Mouse (Mus musculus) embryonic facial prominence, embryonic 13.5 days (tissue): ENCODE measurements around the gene Enthd1. TPM values are rescaled to one million over a fixed set of nuclear protein-coding genes. Genes with fewer than 3 reads are reported as not detected.

ENCODE experiments used
- ATAC-seq: fragments of 200-750 bp; cut with Nextera tagmentation; 2 replicates; pipeline ENCODE4 v1.8.0; 2017; ENCODE audit warnings: low read depth; ENCODE audit not compliant: insufficient number of reproducible peaks, insufficient read depth, low FRiP score, low TSS enrichment
- H3K27ac ChIP-seq: fragments of 300-500 bp; sonication (generic); 2 replicates; pipeline ENCODE4 v1.5.1; 2015; ENCODE audit warnings: moderate library complexity, mild to moderate bottlenecking, inconsistent platforms
- H3K27me3 ChIP-seq: fragments of 300-500 bp; sonication (generic); 2 replicates; pipeline ENCODE4 v1.6.1; 2015; ENCODE audit warnings: mild to moderate bottlenecking, inconsistent platforms
- H3K36me3 ChIP-seq: fragments of 300-500 bp; sonication (generic); 2 replicates; pipeline ENCODE4 v1.6.1; 2015; ENCODE audit warnings: mild to moderate bottlenecking, inconsistent platforms
- H3K4me1 ChIP-seq: fragments of 300-500 bp; sonication (generic); 2 replicates; pipeline ENCODE4 v1.6.1; 2015; ENCODE audit warnings: inconsistent platforms
- H3K4me2 ChIP-seq: fragments of 300-500 bp; sonication (generic); 2 replicates; pipeline ENCODE4 v1.6.1; 2015; ENCODE audit warnings: moderate library complexity, mild to moderate bottlenecking, inconsistent platforms
- H3K4me3 ChIP-seq: fragments of 300-500 bp; sonication (generic); 2 replicates; pipeline ENCODE4 v1.5.1; 2015; ENCODE audit warnings: mild to moderate bottlenecking, inconsistent platforms
- H3K9ac ChIP-seq: fragments of 300-500 bp; sonication (generic); 2 replicates; pipeline ENCODE4 v1.6.1; 2015; ENCODE audit warnings: mild to moderate bottlenecking, inconsistent platforms
- H3K9me3 ChIP-seq: fragments of 300-500 bp; sonication (generic); 2 replicates; pipeline ENCODE4 v1.6.1; 2016; ENCODE audit warnings: inconsistent platforms
- WGBS: fragments of 180-500 bp; shearing (Covaris S2); methylation state at CpG from one replicate; pipeline ENCODE4 v1.1.7; 2015; ENCODE audit warnings: mixed read lengths; 5-methylcytosine and 5-hydroxymethylcytosine counted together
- polyA plus RNA-seq: library from polyadenylated mRNA; unstranded; fragments of >200 nt; fragmentation: Nextera tagmentation; extraction: Ambion mirVana; gene quantifications from 2 replicates; pipeline ENCODE4 v1.2.1, GENCODE M21; 2015

Gene Enthd1
- polyA plus RNA-seq, 1 experiment from 2014 or later = not detected

DNA sequence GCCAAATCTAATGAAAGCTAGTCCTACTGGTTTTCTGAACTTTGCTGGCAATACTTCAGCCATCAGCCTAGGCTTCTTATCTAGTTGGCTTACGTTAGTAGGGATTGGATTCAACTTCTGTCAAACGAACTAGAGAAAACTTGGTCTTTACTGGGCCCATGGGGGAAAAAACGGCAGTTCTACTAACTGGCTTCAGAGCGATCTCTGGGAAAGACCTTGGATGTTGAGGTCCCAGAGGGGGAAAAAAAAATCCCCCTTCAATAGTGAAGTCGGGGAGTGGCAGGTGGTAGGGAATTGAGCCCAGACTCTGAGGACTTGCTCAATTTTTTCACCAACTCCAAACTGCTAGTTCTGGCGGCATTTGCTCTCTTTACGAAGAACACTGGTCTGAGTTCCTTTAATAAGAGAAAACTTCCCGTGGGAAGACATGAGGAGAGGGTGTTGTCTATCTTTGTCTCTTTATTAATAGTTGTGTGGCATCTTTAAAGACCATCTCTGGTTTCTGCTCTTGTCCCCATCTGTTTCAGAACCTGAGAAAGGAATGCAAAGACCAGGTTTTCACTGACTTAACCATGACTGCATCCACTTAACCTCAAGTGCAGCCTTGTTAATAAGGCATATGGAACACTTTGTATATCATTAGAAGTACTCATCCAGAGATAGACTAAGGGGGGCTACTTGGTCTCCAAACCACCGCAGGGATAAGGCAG, 8.0 kb upstream of the Enthd1 start:
- Histone ChIP-seq H3K4me2 (no peak overlapping the region), H3K4me3 (no peak overlapping the region), H3K27me3 (peaks cover 30% of the 10 kb centered on the region), H3K36me3 (no peaks in the 10 kb centered on the region), H3K4me1 (peaks cover 6% of the 10 kb centered on the region; the same call in 1 of the 2 replicates), H3K9ac (no peak overlapping the region), H3K9me3 (no peaks in the 10 kb centered on the region), H3K27ac (no peak overlapping the region)
- no peak for ATAC-seq
- 69% methylated on average over 9 of the region's 9 CpGs for WGBS

DNA sequence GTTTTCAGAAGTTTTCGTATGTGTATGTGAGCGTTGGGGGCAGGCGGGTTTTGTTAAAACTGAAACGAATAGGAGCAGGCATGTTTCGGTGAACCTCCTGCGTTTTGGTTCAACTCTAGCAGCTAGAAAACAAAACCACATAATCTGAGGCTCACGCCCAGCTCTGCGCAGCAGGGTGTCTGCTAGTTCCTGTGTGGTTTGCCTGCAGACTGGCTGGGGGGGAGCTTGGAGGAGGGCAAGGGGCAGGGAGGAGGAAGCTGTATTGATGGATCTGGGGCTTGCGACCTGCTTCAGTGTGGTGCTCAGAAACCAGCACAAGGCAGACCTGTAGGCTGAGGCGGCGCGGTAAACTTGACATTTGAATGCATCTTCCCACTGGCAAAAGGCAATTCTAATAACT, 7.3 kb upstream of the Enthd1 start, which contains the start of gene Grap2:
Gene Grap2, plus strand, starts transcription at position 304 of the 400 bp plus-strand sequence.
- Histone ChIP-seq H3K4me3 (no peak within 1 kb of the TSS), H3K4me2 (0 out of 2 replicates have a peak within 1 kb of the TSS, but pooled peaks have one; percentile 11), H3K4me1 (peaks cover 9% of the 10 kb centered on the region; the same call in 1 of the 2 replicates), H3K36me3 (no peaks in the 10 kb centered on the region), H3K9ac (no peak within 1 kb of the TSS), H3K27ac (no peak within 1 kb of the TSS), H3K9me3 (no peaks in the 10 kb centered on the region), H3K27me3 (peaks cover 24% of the 10 kb centered on the region)
- WGBS = 53% methylated on average over 12 of the region's 12 CpGs
- ATAC-seq = no peak

DNA sequence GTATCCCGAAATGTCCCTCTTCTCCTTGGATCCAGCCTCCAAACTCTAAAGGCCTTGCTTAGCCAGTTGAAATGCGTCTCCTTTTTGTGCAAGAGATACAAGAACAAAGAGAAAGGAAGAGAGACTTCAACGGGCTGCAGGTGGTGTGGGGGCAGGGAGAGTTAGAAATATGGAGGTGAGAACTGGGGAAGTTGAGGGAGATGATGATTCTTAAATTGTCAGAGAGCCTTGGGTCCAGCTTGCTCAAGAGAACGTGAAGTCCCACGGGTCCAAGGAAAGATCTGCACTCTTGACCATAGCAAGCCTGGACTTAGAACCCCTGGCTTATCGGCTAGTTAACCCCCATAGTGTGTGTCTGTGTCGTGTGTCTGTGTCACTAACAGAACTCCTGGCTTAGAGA, 6.7 kb upstream of the Enthd1 start:
- no peak for ATAC-seq

DNA sequence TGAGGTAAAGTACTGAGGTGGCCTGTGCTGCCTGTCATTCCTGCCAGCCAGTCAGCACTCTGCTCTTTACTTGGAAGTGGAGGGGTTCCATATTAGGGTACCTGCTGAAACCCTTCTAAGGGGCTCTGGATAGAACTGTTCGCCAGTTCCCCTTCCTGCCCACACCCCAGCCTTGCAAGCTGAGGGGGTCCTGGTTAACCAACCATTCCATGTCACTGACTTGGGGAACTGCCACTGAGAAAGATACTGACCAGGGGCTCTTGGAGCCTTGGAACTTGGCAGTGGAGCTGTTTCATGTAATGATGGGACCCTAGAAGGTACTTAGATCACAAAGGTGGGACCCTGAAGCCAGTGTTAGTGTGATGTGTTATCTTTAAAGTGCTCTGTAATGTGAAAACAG, 5.3 kb upstream of the Enthd1 start:
- Histone ChIP-seq H3K27me3 (peaks cover 8% of the 10 kb centered on the region; the same call in 1 of the 2 replicates), H3K9me3 (no peaks in the 10 kb centered on the region), H3K27ac (no peak overlapping the region), H3K4me3 (no peak overlapping the region), H3K4me2 (no peak overlapping the region), H3K4me1 (peaks cover 9% of the 10 kb centered on the region; the same call in 1 of the 2 replicates), H3K9ac (no peak overlapping the region), H3K36me3 (no peaks in the 10 kb centered on the region)
- 85% methylated on average over 1 of the region's 1 CpGs for WGBS
- ATAC-seq = no peak

More for the DNA sequence above, 6.7 kb upstream of the Enthd1 start:
- H3K4me1 ChIP-seq = peaks cover 9% of the 10 kb centered on the region; the same call in 1 of the 2 replicates
- no peak overlapping the region for H3K4me3 ChIP-seq
- no peaks in the 10 kb centered on the region for H3K9me3 ChIP-seq
- no peak overlapping the region for H3K27ac ChIP-seq
- peaks cover 18% of the 10 kb centered on the region for H3K27me3 ChIP-seq
- 70% methylated on average over 7 of the region's 7 CpGs for WGBS
- no peak overlapping the region for H3K9ac ChIP-seq
- H3K4me2 ChIP-seq = no peak overlapping the region
- H3K36me3 ChIP-seq = no peaks in the 10 kb centered on the region

DNA sequence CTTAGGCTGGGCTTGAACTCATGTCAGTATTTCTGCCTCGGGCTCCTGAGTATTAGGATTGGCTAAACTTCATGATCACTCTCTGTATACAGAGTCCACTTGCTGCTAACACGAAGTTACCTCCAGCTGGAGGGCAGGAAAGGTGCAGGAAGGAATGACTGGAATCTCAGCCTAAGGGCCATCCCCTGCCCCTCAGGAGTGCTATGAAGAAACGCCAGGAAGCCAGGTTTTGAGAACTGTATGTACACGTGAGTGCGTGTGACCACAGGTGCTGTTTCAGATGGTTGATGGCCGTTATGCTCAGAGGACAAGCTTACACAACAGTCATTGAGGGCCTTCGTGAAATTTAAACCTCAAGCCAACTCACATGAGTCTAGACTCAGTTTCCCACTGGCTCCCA, 4.2 kb upstream of the Enthd1 start:
- ATAC-seq = no peak
- Histone ChIP-seq H3K4me3 (no peak overlapping the region), H3K27ac (no peak overlapping the region), H3K27me3 (peaks cover 8% of the 10 kb centered on the region; the same call in 1 of the 2 replicates), H3K36me3 (no peaks in the 10 kb centered on the region), H3K4me1 (peaks cover 9% of the 10 kb centered on the region; the same call in 1 of the 2 replicates), H3K9ac (no peak overlapping the region), H3K4me2 (no peak overlapping the region), H3K9me3 (no peaks in the 10 kb centered on the region)
- WGBS = 67% methylated on average over 7 of the region's 7 CpGs

DNA sequence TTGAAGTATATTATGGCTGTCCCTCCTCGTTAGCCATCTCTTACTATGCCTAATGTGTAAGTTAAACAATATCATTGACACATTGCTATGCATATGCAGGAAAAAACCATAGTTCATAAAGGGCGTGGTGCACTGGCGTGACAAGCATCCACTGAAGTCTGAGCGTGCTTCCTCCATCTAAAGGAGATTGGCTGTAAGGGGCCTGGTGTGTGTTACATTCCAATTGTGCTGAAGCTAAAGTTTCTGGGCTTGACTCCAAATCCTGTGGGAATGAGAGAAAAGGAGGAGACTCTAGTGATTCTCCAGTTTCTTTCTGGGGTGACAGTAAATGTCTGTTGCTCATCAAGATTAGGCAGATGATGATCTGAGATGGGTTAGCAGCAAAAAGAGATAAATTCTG, 2.8 kb upstream of the Enthd1 start:
- ATAC-seq = no peak
- peak overlapping the region; percentile 24; the same call in 1 of the 2 replicates for H3K27ac ChIP-seq
- no peak overlapping the region for H3K4me2 ChIP-seq
- peaks cover 3% of the 10 kb centered on the region; the same call in 1 of the 2 replicates for H3K27me3 ChIP-seq
- no peaks in the 10 kb centered on the region for H3K36me3 ChIP-seq
- WGBS = 48% methylated on average over 4 of the region's 4 CpGs
- no peaks in the 10 kb centered on the region for H3K9me3 ChIP-seq
- no peak overlapping the region for H3K9ac ChIP-seq
- no peak overlapping the region for H3K4me3 ChIP-seq
- peaks cover 14% of the 10 kb centered on the region for H3K4me1 ChIP-seq

DNA sequence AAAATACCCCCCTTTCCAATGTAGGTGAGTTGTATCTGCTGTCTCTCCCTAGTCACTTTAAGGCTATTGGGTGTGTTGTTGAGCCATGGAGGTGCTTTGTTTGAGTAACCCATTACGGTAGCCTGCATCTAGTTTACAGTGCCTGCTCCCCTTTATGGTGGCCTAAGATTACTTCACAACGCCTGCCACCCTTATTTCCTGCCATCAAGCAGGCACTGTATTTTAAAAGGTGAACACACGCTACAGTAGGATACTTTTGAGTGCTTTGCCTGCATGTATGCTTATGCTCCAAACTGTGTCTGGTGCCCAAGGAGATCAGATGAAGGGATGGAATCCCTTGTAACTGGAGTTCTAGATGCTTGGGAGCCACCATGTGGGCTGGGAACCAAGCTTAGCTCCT, 2.2 kb upstream of the Enthd1 start:
- Histone ChIP-seq H3K4me3 (no peak overlapping the region), H3K9ac (no peak overlapping the region), H3K4me2 (no peak overlapping the region), H3K36me3 (no peaks in the 10 kb centered on the region), H3K9me3 (no peaks in the 10 kb centered on the region), H3K4me1 (peaks cover 14% of the 10 kb centered on the region), H3K27me3 (no peaks in the 10 kb centered on the region), H3K27ac (peak overlapping the region; percentile 24; the same call in 1 of the 2 replicates)
- no peak for ATAC-seq
- 82% methylated on average over 3 of the region's 3 CpGs for WGBS

DNA sequence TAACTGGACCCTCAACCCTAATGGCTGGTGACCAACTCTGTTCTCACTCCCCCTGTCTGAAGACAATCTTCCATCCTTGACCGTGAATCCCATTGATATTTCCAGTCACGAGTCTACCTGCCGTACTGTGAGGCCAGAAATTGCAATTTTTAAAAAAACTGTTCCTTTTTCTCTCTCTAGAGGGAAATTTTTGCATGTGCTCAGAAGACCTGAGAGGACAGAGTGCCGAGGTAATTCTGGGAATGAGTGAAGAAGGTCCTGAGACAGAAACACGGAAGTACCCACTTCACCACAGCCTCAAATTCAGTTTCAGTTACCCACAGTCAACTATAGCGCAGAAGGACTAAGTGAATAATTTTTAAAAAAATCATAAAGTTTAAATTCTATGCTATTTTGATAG, 1.7 kb upstream of the Enthd1 start:
- Histone ChIP-seq H3K27me3 (no peaks in the 10 kb centered on the region), H3K27ac (no peak overlapping the region), H3K9ac (no peak overlapping the region), H3K4me1 (peaks cover 14% of the 10 kb centered on the region), H3K4me3 (no peak overlapping the region), H3K9me3 (no peaks in the 10 kb centered on the region), H3K36me3 (no peaks in the 10 kb centered on the region), H3K4me2 (no peak overlapping the region)
- ATAC-seq = no peak
- 91% methylated on average over 6 of the region's 6 CpGs for WGBS

DNA sequence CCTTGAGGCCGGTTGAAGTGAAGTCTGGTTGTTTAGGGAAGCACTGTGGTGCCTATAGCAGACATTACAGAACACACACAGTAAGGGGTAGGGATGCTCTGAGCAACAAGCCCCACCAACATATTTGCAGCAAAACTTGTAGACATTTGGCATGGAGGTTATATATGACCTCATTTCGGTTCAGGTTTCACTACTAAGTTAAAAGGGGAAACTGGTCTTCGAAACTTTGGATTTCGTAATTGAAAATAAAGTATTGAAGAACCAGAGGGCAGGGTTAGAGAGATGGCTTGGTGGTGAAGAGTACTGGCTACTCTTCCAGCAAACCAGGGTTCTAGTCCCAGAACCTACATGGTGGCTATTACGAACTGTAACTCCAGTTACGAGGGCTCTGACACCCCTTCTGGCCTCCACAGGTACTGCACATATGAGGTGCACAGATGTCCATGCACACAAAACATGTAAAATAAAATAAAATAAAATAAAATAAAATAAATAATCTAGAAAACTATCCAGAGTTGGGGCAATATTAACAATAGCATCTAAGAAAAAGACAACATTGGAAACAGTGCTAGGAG, 1.2 kb downstream of the Enthd1 start:
- WGBS = 84% methylated on average over 6 of the region's 6 CpGs
- Histone ChIP-seq H3K4me1 (peaks cover 14% of the 10 kb centered on the region), H3K36me3 (no peaks in the 10 kb centered on the region), H3K9ac (no peak overlapping the region), H3K27ac (no peak overlapping the region), H3K27me3 (no peaks in the 10 kb centered on the region), H3K4me2 (no peak overlapping the region), H3K4me3 (no peak overlapping the region), H3K9me3 (no peaks in the 10 kb centered on the region)
- ATAC-seq = no peak

DNA sequence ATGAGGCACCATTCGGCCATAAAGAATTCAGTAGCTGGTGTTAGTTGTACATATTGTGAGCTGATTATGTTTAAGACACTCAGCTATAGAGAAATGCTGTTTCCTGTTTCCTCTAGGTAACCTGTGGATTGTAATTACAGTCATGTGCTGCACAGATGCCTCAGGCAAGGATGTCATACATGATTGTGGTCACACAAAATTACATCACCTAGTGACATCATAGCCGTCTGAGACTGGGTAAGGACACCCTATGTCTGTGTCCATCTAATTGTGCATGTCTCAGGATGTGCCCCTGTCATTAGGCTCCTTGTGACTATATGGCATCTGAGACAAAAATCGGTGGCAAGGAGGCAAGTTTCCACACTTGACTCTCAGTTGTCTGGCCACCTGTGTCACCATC, 2.5 kb downstream of the Enthd1 start:
- ATAC-seq = no peak
- Histone ChIP-seq H3K9me3 (no peaks in the 10 kb centered on the region), H3K9ac (no peak overlapping the region), H3K27ac (no peak overlapping the region), H3K27me3 (no peaks in the 10 kb centered on the region), H3K4me3 (no peak overlapping the region), H3K4me2 (no peak overlapping the region), H3K36me3 (no peaks in the 10 kb centered on the region), H3K4me1 (peaks cover 6% of the 10 kb centered on the region)
- 61% methylated on average over 3 of the region's 3 CpGs for WGBS

DNA sequence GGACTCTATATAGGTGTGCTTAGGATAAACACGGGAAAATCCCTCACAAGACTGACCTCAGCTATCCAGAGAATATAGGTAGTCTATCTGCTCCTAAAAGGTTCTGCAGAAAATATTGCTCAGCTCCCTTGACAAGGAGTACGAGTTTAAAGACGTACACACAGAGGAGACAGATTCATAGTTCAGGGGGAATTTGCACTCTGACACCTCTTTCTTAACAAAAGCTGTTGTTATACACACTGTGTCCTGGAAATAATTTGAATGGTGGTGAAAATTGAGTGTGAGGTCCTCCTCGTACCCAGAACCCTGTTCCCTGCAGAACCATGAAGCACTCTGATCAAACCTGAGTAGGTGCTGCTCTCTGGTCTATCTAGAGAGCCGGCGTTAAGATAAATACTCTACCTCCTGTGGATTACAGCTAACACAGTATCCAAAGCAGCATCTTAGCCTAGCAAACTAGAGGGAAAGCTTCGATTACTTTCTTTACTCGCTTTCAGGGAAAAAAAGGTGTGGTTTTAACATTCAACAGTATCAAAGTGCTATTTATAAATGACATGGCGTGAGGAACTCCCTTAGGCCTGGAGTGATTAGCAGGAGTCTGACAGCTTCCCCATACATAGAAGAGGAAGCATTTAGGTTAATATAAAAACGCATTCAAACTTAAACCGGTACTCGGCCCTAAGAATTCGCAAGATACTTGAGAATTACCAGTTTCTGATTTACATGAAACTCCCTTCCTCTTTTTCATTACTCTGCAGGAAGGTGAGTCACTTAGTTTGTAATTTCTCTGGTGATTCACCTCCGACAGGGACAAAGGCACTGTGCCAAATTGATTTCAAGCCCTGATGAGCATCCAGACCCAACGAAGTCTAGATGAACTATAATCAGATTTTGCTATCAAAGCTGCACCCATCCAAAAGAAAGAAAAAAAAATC, 4.0 kb downstream of the Enthd1 start:
- Histone ChIP-seq H3K9me3 (no peaks in the 10 kb centered on the region), H3K27me3 (no peaks in the 10 kb centered on the region), H3K27ac (no peak overlapping the region), H3K9ac (no peak overlapping the region), H3K36me3 (no peaks in the 10 kb centered on the region), H3K4me2 (no peak overlapping the region), H3K4me3 (no peak overlapping the region), H3K4me1 (peaks cover 4% of the 10 kb centered on the region; the same call in 1 of the 2 replicates)
- WGBS = 55% methylated on average over 15 of the region's 15 CpGs
- no peak for ATAC-seq
